Mouse (Mus musculus): ENCODE results near the gene 4921524J17Rik. TPM values are rescaled to one million over a fixed set of nuclear protein-coding genes. Genes with fewer than 3 reads are reported as not detected.

4921524J17Rik gene
- total RNA-seq, 2 experiments from 2014 or later, result 9.0 to 13.2 TPM

DNA sequence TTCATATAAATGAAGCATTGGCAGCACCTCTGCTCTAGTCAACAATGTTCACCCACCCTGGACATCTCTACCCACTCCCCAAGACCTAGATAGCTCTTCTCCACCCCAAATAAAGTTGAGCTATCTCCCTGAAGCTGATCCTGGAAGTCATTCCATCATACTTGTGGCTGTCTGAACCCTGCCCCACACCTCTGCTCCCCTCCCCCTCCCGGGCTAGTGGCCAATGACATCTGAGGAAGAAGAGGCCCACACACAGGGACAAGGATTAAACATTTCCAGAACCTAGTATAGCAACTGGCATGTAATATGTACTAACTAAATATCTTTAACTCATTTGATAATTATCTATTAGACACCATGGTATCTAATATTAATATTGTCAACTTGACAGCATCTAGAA, 29.8 kb upstream of the 4921524J17Rik start:
- intact Hi-C loops (cut with DNase I), result no loop called here
- no peak overlapping the region for H3K4me3 ChIP-seq
- no peak overlapping the region for H3K27ac ChIP-seq
- DNase-seq (ENCODE audit: extremely low spot score in 1 of 2, low spot score in 2 of 2), result no peak
- TF ChIP-seq CTCF (IDR thresholded peaks at IDR 0.05), result no peak

DNA sequence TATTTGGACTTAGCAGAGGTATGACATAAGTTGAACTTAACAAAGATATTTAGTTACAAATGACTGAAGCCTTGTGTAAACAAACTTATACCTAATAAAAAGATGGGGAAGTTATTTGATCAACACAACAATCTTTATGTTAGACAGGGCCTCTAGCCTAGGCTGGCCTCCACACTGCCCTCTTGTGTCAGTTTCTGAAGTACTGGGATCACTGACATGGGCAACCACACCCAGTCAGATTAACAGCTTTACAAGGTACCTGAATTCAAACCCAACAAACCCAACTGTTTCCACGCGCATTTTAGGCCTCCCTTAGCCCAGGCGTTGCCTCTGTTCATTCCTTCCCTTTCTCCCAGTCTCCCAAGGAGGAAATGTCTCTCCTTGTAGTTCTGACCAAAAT, 28.7 kb upstream of the 4921524J17Rik start:
- Histone ChIP-seq H3K4me3 (no peak overlapping the region), H3K27ac (no peak overlapping the region)
- DNase-seq (ENCODE audit: extremely low spot score in 1 of 2, low spot score in 2 of 2), result no peak
- intact Hi-C loops (cut with DNase I), result no loop called here
- TF ChIP-seq CTCF (IDR thresholded peaks at IDR 0.05), result peak; percentile 48

DNA sequence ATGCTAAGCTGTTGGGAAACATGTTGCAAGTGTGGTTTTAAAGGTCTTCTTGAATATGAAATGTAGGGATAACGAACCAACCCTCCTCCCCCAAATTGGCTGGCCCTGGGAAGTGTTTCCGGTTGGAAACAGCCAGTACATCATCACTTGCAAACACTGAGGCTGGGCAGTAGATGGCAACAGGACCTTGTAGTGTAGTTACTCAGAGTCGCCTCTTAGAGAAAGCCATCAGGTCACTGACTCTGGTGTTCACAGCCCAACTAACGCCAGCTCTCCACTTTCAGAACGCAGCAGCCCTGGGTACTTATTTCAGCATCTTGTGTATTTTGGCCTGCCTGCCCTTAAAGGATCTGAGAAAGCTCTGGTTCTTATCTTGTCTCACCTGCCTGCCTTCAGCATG, 28.2 kb upstream of the 4921524J17Rik start:
- intact Hi-C loops (cut with DNase I), result no loop called here
- no peak for DNase-seq (ENCODE audit: extremely low spot score in 1 of 2, low spot score in 2 of 2)
- peak; percentile 45 for TF ChIP-seq CTCF (IDR thresholded peaks at IDR 0.05)
- no peak overlapping the region for H3K27ac ChIP-seq
- H3K4me3 ChIP-seq, result no peak overlapping the region

DNA sequence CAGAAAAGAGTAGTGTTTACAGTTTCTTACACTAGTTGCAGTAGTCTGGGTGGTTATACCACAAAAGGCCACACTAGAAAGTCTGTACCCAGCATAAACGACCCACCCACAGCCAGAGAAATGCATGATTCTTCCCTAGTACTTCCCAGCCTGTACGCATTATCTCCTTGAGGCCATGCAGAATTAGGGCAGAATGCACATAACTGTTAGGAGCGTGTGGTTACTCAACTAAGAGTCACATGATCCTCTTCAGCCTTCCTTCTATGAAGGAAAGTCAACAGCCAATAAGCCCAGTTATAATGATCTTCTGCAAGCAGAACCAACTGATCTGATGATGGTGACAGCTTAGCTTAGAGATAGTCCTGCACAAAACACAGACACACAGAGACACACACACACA, 26.9 kb upstream of the 4921524J17Rik start:
- no peak for TF ChIP-seq CTCF (IDR thresholded peaks at IDR 0.05)
- no peak for DNase-seq (ENCODE audit: extremely low spot score in 1 of 2, low spot score in 2 of 2)
- intact Hi-C loops (cut with DNase I), result loop anchor here (5.0 to 10.0 kb wide), 2 partner anchors 1128 to 1445 kb away; no protein-coding TSS in a partner anchor
- Histone ChIP-seq H3K27ac (no peak overlapping the region), H3K4me3 (no peak overlapping the region)

DNA sequence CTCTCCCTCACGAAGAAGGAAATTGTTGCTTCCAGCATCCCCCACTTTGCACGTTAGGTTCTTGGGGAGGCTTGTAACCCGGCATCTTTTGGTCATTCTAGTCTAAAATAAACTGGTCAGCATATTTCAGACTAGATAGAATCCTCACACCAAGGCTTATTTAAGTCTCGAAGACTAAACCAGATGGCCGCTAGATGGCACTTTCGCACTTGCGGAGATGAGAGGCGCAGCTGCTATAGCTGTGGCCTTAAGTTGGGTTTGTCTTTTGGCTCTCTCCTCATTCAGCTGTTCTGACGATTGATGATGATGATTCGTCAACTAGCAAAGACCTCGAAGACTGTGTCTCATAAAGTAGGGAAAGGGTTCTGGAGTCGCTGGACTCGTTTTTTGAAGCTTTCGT, 23.9 kb upstream of the 4921524J17Rik start:
- Histone ChIP-seq H3K27ac (no peak overlapping the region), H3K4me3 (no peak overlapping the region)
- intact Hi-C loops (cut with DNase I), result loop anchor here (2.0 to 10.0 kb wide), 4 partner anchors 70 to 1448 kb away; no protein-coding TSS in a partner anchor
- peak; percentile 45 to 60 for DNase-seq (ENCODE audit: extremely low spot score in 1 of 2, low spot score in 2 of 2)
- peak; percentile 74 for TF ChIP-seq CTCF (IDR thresholded peaks at IDR 0.05)

DNA sequence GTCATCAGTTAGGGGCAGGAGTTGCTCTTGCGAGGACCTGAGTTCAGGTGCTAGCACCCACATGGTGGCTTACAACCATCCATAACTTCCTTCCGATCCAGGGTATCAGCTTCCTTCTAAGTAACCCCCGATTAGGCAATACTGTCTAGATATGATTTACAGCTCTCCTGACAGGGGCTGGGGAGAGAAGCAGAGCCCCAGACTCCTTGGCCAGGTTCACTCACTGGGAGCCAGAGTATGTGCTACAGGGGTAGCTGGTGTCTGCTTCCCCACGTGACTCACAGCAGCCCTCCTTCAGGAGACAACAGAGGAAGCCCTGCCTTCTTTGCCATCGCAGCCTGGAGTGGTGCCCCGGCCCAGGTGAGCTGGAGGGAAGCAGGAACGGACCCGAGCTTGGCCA, 22.1 kb upstream of the 4921524J17Rik start:
- no peak for DNase-seq (ENCODE audit: extremely low spot score in 1 of 2, low spot score in 2 of 2)
- TF ChIP-seq CTCF (IDR thresholded peaks at IDR 0.05), result no peak
- H3K27ac ChIP-seq, result no peak overlapping the region
- no peak overlapping the region for H3K4me3 ChIP-seq
- intact Hi-C loops (cut with DNase I), result loop anchor here (5.0 to 10.0 kb wide), 2 partner anchors 1133 to 1450 kb away; no protein-coding TSS in a partner anchor

DNA sequence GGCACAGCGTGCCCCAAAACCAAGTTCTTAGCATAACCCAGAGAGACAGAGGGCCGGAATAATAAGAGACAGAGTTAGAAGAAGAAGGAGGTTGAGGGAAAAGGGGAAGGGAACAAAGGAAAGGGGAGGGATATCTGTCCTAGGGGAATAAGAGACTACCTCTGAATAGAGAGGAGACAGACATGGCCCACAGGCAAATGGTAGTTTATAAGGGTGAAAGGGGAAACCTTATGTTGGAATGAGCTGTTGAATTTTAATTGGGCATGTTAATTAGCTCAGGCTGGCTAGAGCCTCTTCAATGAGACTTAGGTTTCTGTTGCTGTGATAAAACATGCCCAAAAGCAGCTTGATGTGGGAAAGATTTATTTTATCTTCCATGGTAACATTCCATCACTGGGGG, 20.6 kb upstream of the 4921524J17Rik start:
- no peak overlapping the region for H3K27ac ChIP-seq
- no peak for TF ChIP-seq CTCF (IDR thresholded peaks at IDR 0.05)
- no peak for DNase-seq (ENCODE audit: extremely low spot score in 1 of 2, low spot score in 2 of 2)
- H3K4me3 ChIP-seq, result no peak overlapping the region
- intact Hi-C loops (cut with DNase I), result loop anchor here (2.0 to 10.0 kb wide), 2 partner anchors 20 to 1452 kb away; partner anchors contain the start of gene 4921524J17Rik

DNA sequence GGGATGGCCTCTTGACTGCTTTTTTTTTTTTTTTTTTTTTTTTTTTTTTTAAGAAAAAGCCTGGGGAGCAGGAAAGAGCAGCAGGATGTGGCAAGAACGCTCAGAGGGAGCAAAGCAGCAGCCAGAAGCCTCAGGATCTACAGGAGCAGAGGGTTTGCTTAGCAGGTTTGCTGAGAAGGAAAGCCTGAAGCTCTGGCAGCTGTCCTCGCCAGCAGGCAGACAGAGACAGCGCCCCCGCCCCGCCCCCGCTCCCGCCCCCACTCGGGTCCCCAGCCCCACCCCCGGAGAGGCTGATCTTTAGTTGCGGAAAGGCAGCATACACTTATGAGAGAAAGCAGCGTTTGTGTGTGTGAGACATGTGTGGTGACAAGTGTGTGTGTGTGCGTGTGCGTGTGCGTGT, 19.7 kb upstream of the 4921524J17Rik start:
- Histone ChIP-seq H3K4me3 (no peak overlapping the region), H3K27ac (no peak overlapping the region)
- intact Hi-C loops (cut with DNase I), result loop anchor here (2.0 to 10.0 kb wide), 2 partner anchors 20 to 1452 kb away; partner anchors contain the start of gene 4921524J17Rik
- DNase-seq (ENCODE audit: extremely low spot score in 1 of 2, low spot score in 2 of 2), result no peak
- TF ChIP-seq CTCF (IDR thresholded peaks at IDR 0.05), result no peak

DNA sequence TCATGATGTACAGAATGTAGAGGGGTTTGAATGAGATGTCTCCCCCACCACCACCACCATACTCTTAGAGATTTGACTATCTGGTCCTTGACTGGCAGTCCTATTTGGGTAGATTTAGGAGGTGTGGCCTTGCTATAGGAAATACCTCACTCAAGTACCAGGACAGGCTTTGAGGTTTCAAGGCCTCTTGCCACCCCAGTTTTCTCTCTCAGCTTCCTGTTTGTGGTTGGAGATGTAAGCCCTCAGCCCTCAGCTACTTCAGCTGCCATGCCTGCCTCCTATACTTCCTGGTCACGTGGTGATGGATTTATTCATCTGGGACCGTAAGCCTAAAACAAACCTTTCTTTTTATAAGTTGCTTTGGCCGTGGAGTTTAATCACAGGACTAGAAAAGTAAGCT, 17.7 kb upstream of the 4921524J17Rik start:
- no peak for DNase-seq (ENCODE audit: extremely low spot score in 1 of 2, low spot score in 2 of 2)
- intact Hi-C loops (cut with DNase I), result loop anchor here (10.0 kb wide), 1 partner anchor 1454 kb away; no protein-coding TSS in a partner anchor
- no peak for TF ChIP-seq CTCF (IDR thresholded peaks at IDR 0.05)
- Histone ChIP-seq H3K27ac (no peak overlapping the region), H3K4me3 (no peak overlapping the region)

DNA sequence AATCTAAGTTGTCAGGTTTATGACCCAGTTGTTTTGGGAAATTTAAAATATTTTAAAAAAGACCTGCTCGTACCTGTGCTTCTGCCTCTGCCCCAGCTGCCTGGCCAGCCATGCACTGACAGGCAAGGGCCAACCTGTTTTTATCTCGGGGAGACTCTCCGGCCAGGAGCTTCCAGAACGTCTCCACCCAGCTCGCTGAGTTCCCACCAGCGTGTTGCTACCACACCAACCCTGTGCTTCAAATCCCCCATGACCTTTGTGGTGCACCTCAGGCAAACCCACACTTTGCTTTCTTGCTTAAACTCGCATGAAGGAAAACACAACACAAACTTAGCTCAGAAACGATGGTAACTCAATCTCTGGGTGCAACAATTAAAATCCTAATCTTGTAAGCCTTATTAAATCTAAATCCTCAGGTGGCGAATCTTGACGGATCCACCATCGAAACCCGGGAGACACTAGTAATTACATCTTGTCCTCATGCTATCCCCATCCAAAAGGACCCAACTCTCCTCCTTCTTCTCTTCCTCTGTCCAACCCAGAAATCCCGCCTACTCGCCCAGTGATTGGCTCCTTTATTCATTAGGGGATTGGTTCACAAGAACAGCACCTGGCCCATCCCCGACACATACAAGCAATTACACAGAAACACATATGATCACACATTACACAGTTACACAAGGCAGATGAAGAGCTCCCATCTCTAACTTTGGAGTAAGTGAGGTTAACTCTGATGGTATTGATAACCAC, 13.5 kb upstream of the 4921524J17Rik start:
- no peak overlapping the region for H3K27ac ChIP-seq
- intact Hi-C loops (cut with DNase I), result no loop called here
- no peak for DNase-seq (ENCODE audit: extremely low spot score in 1 of 2, low spot score in 2 of 2)
- H3K4me3 ChIP-seq, result no peak overlapping the region
- TF ChIP-seq CTCF (IDR thresholded peaks at IDR 0.05), result no peak

DNA sequence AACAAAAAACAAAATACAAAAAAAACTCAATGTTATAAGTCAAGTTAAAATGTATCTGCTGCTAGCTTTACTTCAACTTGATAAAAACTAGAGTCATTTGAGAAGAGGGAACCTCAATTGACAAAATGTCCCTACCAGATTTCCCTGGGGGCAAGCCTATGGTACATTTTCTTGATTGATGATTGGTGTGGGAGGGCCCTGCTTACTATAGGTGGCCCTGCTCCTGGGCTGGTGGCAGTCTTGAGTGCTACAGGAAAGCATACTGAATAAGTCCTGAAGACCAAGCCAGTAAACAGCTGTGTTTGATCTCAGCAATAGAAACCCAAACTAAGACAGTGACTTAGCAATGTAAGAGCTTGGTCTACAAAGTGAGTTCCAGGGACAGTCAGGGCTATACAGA, 11.5 kb upstream of the 4921524J17Rik start:
- no peak for TF ChIP-seq CTCF (IDR thresholded peaks at IDR 0.05)

DNA sequence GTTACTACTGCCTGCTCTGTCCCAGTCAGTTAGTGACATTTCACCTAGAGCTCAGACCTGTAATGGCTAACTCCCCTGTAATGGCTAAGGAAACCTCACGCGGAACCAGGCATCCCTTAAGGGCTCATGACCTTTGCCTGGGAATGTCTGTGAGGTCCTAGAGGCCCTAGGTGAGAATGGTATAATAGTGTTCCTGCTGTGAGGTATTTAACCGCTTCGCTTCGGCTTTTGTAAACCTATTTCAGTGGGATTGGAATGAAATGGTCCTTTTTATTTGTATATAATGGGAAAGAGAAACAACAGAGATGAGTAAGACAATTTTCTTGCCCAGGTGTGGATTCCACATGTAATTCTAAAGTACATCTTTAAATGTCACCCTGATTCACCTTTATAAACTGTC, 8.9 kb upstream of the 4921524J17Rik start:
- no peak for TF ChIP-seq CTCF (IDR thresholded peaks at IDR 0.05)

More for the DNA sequence above, 11.5 kb upstream of the 4921524J17Rik start:
- no peak for DNase-seq (ENCODE audit: extremely low spot score in 1 of 2, low spot score in 2 of 2)
- H3K27ac ChIP-seq, result no peak overlapping the region
- intact Hi-C loops (cut with DNase I), result no loop called here
- no peak overlapping the region for H3K4me3 ChIP-seq

DNA sequence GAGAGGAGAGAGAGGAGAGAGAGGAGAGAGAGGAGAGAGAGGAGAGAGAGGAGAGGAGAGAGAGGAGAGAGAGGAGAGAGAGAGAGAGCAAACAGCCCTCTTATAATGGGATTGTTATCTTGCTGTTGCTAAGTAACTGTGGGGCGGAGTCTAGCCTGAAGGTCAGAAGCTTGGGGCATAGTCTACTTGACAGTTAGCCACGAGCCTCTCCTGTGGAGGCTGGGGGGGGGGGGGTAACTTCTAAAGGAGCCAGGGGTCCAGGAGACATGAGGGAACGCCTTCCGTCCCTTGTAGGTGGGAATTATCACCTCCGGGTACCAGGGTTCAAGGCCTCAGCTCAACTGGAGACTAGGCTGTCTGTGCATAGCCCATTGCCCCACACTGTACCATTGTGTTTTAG, 3.1 kb upstream of the 4921524J17Rik start:
- no peak for DNase-seq (ENCODE audit: extremely low spot score in 1 of 2, low spot score in 2 of 2)
- no peak overlapping the region for H3K27ac ChIP-seq
- no peak overlapping the region for H3K4me3 ChIP-seq
- no peak for TF ChIP-seq CTCF (IDR thresholded peaks at IDR 0.05)
- intact Hi-C loops (cut with DNase I), result no loop called here

More for the DNA sequence above, 8.9 kb upstream of the 4921524J17Rik start:
- intact Hi-C loops (cut with DNase I), result no loop called here
- Histone ChIP-seq H3K4me3 (no peak overlapping the region), H3K27ac (no peak overlapping the region)
- no peak for DNase-seq (ENCODE audit: extremely low spot score in 1 of 2, low spot score in 2 of 2)

Measured in left cerebral cortex, adult 2 months (tissue).